Mouse (Mus musculus) T-helper 17 cell (primary cell): Measurements from ENCODE around the gene Snx1.

Source experiments
- in situ Hi-C, 2 experiments: fragments of 300-600 bp; cut with MboI, MseI; formaldehyde crosslinking; loops; 1 replicate in 1 of 2; 2 replicates in 1 of 2; pipeline ENCODE4 v1.15.1; 2025; ENCODE audit warnings: high pct_unique_total_duplicates in 2 of 2

Gene Snx1

GRCm38 (mm10) chr9:66131466-66131865 lies 5.1 kb upstream of the Snx1 start:
- in situ Hi-C loops = no loop called here

GRCm38 (mm10) chr9:66127884-66128283 lies 1.5 kb upstream of the Snx1 start:
- in situ Hi-C loops = no loop called here

GRCm38 (mm10) chr9:66127193-66127546 lies 783 bp upstream of the Snx1 start:
- in situ Hi-C loops = no loop called here

- in situ Hi-C loops = no loop called here
These were observed 588 bp downstream of the Snx1 start for GRCm38 (mm10) chr9:66125543-66126455.

GRCm38 (mm10) chr9:66124681-66125542 lies 1.5 kb downstream of the Snx1 start:
- in situ Hi-C loops = no loop called here

GRCm38 (mm10) chr9:66124111-66124531 lies 2.3 kb downstream of the Snx1 start:
- in situ Hi-C loops = no loop called here

GRCm38 (mm10) chr9:66123648-66124047 lies 2.7 kb downstream of the Snx1 start:
- in situ Hi-C loops = no loop called here

GRCm38 (mm10) chr9:66121421-66121820 lies 5.0 kb downstream of the Snx1 start:
- in situ Hi-C loops = no loop called here

GRCm38 (mm10) chr9:66120945-66121344 lies 5.4 kb downstream of the Snx1 start:
- in situ Hi-C loops = no loop called here

GRCm38 (mm10) chr9:66120106-66120505 lies 6.3 kb downstream of the Snx1 start:
- in situ Hi-C loops = no loop called here

- in situ Hi-C loops = no loop called here
These were observed 6.9 kb downstream of the Snx1 start for GRCm38 (mm10) chr9:66119498-66119897.

GRCm38 (mm10) chr9:66116890-66117289 lies 9.5 kb downstream of the Snx1 start:
- in situ Hi-C loops = no loop called here

- in situ Hi-C loops = no loop called here
These were observed 12.0 kb downstream of the Snx1 start for GRCm38 (mm10) chr9:66114341-66114740.

GRCm38 (mm10) chr9:66110611-66111379 lies 15.6 kb downstream of the Snx1 start:
- in situ Hi-C loops = no loop called here

GRCm38 (mm10) chr9:66110126-66110525 lies 16.3 kb downstream of the Snx1 start:
- in situ Hi-C loops = no loop called here

- in situ Hi-C loops = no loop called here
These were observed 16.8 kb downstream of the Snx1 start for GRCm38 (mm10) chr9:66109574-66109973.

- in situ Hi-C loops = no loop called here
These were observed 21.2 kb downstream of the Snx1 start for GRCm38 (mm10) chr9:66105168-66105567.

GRCm38 (mm10) chr9:66104601-66105000 lies 21.8 kb downstream of the Snx1 start:
- in situ Hi-C loops = no loop called here

GRCm38 (mm10) chr9:66102668-66103067 lies 23.7 kb downstream of the Snx1 start:
- in situ Hi-C loops = no loop called here

GRCm38 (mm10) chr9:66101577-66101976 lies 24.8 kb downstream of the Snx1 start:
- in situ Hi-C loops = no loop called here

- in situ Hi-C loops = no loop called here
These were observed 33.7 kb downstream of the Snx1 start for GRCm38 (mm10) chr9:66092664-66093063.
